Mouse (Mus musculus): ENCODE measurements around the gene Kcnj12. TPM values are rescaled to one million over a fixed set of nuclear protein-coding genes. Genes with fewer than 3 reads are reported as not detected.
A peak's percentile ranks its signal among the peaks of the same experiment; 100 is the strongest.

The Kcnj12 gene
- polyA plus RNA-seq, 1 experiment from 2014 or later: 0.93 TPM

GRCm38 (mm10) chr11:61040856-61041652 lies 18.7 kb downstream of the Kcnj12 start:
- H3K9me3 ChIP-seq (replicated peaks; ENCODE audit: control insufficient read depth, low read length): no peaks in the 10 kb centered on the region
- WGBS: 74% methylated on average over 11 of the region's 11 CpGs
- H3K27me3 ChIP-seq (ENCODE audit: control insufficient read depth, insufficient read depth, low read length): no peaks in the 10 kb centered on the region
- no peak overlapping the region for H3K9ac ChIP-seq (ENCODE audit: low read length)
- no peak overlapping the region for H3K4me3 ChIP-seq (replicated peaks; ENCODE audit: low read length)
- H3K27ac ChIP-seq (ENCODE audit: low read length): no peak overlapping the region
- H3K36me3 ChIP-seq (ENCODE audit: control insufficient read depth, insufficient read depth, low read length): no peaks in the 10 kb centered on the region
- no peak overlapping the region for H3K4me2 ChIP-seq (ENCODE audit: low read depth, low read length)
- H3K4me1 ChIP-seq (ENCODE audit: control insufficient read depth, insufficient read depth, low read length): peaks cover 8% of the 10 kb centered on the region
- no peak for ATAC-seq (ENCODE audit: insufficient read depth, low FRiP score)

DNA sequence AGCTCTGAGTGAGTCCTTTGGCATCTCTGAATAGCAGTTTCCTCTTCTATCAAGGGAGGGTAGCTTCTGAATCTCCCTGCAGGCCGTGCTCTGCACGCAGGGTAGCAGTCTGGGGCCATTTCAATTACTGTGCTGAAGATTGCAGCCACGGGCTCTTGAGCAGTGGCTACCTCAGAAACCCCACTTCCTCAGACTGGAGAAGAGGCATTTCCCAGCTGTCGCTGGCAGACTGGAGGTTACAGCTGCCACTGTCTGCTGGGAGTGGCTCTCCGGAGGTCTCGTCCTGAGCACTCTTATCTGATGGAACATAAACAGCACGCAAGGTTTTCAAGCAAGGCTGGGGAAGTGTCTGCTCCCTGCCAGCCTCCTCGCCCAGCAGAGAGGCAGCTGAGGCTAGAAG lies 20.2 kb downstream of the Kcnj12 start:
- Histone ChIP-seq H3K4me3 (replicated peaks; ENCODE audit: low read length) (no peak overlapping the region), H3K27me3 (ENCODE audit: control insufficient read depth, insufficient read depth, low read length) (no peaks in the 10 kb centered on the region), H3K36me3 (ENCODE audit: control insufficient read depth, insufficient read depth, low read length) (no peaks in the 10 kb centered on the region), H3K4me1 (ENCODE audit: control insufficient read depth, insufficient read depth, low read length) (peaks cover 8% of the 10 kb centered on the region), H3K9ac (ENCODE audit: low read length) (no peak overlapping the region; the same call in 1 of the 2 replicates), H3K4me2 (ENCODE audit: low read depth, low read length) (no peak overlapping the region), H3K27ac (ENCODE audit: low read length) (peak overlapping the region; percentile 16; the same call in 1 of the 2 replicates), H3K9me3 (replicated peaks; ENCODE audit: control insufficient read depth, low read length) (no peaks in the 10 kb centered on the region)
- WGBS: 8% methylated on average over 8 of the region's 8 CpGs
- no peak; the same call in 1 of the 2 replicates for ATAC-seq (ENCODE audit: insufficient read depth, low FRiP score)

DNA sequence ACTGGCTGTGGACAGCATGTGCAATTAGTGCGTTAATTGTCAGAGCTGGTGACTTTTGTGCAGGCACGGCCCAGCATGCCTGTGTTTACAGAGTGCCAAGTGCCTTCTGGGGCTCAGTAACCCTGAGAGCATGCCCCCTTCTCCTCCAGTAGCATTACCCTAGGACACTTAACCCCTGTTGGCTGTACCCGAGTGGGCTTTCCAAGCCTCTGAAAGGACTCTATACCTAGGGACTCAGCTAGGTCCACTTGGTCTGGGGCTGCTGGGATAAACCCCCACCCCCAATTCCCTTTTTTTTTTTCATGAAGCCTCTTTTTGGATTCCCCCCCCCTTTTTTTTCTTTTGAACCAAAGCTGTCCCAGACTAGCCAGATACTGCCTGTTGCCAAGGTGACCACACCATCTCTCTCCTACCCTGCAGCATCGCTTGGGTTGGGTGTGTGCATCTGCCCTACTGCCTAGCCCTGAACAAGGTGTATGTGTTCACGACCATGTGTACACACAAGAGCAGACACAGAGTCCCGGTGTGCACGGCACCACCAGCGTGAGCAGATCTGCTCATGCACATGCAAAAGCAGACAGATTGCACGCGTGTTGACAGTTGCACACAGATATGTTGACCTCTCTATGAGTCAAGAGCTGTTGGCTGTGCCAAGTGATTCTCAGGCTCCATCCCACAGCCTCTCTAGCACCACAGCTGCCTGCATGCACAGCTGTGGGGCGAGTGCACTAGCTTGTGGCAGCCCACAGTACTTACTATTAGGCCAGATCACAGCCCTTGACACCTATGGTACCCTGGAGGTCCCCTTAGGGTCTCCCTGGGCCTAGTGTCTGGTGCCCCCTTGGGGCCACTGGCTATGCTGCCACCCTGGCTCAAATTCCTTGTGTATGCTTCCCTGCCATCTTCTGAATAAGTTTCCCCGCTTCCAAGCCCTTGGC lies 21.0 kb downstream of the Kcnj12 start:
- no peak overlapping the region for H3K4me2 ChIP-seq (ENCODE audit: low read depth, low read length)
- H3K27me3 ChIP-seq (ENCODE audit: control insufficient read depth, insufficient read depth, low read length): no peaks in the 10 kb centered on the region
- WGBS: 66% methylated on average over 12 of the region's 12 CpGs
- no peaks in the 10 kb centered on the region for H3K36me3 ChIP-seq (ENCODE audit: control insufficient read depth, insufficient read depth, low read length)
- no peak for ATAC-seq (ENCODE audit: insufficient read depth, low FRiP score)
- no peak overlapping the region for H3K27ac ChIP-seq (ENCODE audit: low read length)
- no peak overlapping the region for H3K4me3 ChIP-seq (replicated peaks; ENCODE audit: low read length)
- no peak overlapping the region; the same call in 1 of the 2 replicates for H3K9ac ChIP-seq (ENCODE audit: low read length)
- no peaks in the 10 kb centered on the region for H3K9me3 ChIP-seq (replicated peaks; ENCODE audit: control insufficient read depth, low read length)
- peaks cover 8% of the 10 kb centered on the region for H3K4me1 ChIP-seq (ENCODE audit: control insufficient read depth, insufficient read depth, low read length)

DNA sequence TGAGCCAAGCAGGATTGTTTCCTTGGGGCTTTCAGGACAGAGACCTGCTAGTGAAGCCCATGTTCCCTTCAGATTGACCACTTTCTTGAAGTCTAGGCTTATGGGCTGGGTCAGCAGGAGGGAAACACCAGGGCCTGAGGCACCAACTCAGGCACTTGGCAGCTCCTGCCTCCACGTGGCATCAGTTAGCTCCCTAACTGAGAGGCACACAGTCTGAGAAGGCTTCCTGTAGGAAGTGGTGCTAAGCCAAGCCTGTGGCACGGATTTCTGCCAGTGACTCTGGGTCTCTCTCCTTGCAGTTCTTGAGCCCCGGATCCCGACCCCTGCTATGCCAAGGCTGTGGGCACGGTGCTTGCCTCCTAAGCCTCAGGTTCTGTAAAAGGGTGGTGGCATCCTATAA lies 22.4 kb downstream of the Kcnj12 start:
- Histone ChIP-seq H3K4me3 (replicated peaks; ENCODE audit: low read length) (no peak overlapping the region), H3K27me3 (ENCODE audit: control insufficient read depth, insufficient read depth, low read length) (no peaks in the 10 kb centered on the region), H3K9me3 (replicated peaks; ENCODE audit: control insufficient read depth, low read length) (no peaks in the 10 kb centered on the region), H3K4me1 (ENCODE audit: control insufficient read depth, insufficient read depth, low read length) (peaks cover 8% of the 10 kb centered on the region), H3K9ac (ENCODE audit: low read length) (no peak overlapping the region), H3K4me2 (ENCODE audit: low read depth, low read length) (no peak overlapping the region), H3K36me3 (ENCODE audit: control insufficient read depth, insufficient read depth, low read length) (no peaks in the 10 kb centered on the region), H3K27ac (ENCODE audit: low read length) (no peak overlapping the region)
- no peak for ATAC-seq (ENCODE audit: insufficient read depth, low FRiP score)
- WGBS: 85% methylated on average over 5 of the region's 5 CpGs

DNA sequence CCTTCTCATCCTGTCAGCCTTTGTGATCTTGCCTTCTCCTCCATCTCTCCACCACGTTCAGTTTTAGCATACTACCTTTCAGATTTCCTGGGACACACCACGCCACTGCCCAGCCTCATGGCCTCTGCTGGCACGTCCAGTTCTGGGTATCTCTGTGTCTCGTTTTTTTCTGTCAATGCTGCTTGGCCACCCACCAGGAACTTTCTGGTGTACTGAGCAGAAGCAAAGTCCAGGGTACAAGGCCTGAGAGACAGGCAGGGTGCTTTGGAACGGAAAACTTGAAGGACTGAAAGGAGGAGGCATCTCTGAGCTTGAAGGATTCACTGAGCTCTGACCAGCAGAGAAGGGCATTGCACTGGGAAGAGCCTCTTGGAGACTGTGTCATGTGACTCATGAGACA lies 25.1 kb downstream of the Kcnj12 start:
- no peak for ATAC-seq (ENCODE audit: insufficient read depth, low FRiP score)
- Histone ChIP-seq H3K27me3 (ENCODE audit: control insufficient read depth, insufficient read depth, low read length) (no peaks in the 10 kb centered on the region), H3K4me2 (ENCODE audit: low read depth, low read length) (no peak overlapping the region), H3K27ac (ENCODE audit: low read length) (no peak overlapping the region), H3K4me1 (ENCODE audit: control insufficient read depth, insufficient read depth, low read length) (peaks cover 6% of the 10 kb centered on the region), H3K9me3 (replicated peaks; ENCODE audit: control insufficient read depth, low read length) (no peaks in the 10 kb centered on the region), H3K36me3 (ENCODE audit: control insufficient read depth, insufficient read depth, low read length) (no peaks in the 10 kb centered on the region), H3K9ac (ENCODE audit: low read length) (no peak overlapping the region), H3K4me3 (replicated peaks; ENCODE audit: low read length) (no peak overlapping the region)
- 72% methylated on average over 5 of the region's 5 CpGs for WGBS

- no peak overlapping the region for H3K4me2 ChIP-seq (ENCODE audit: low read depth, low read length)
- H3K4me3 ChIP-seq (replicated peaks; ENCODE audit: low read length): no peak overlapping the region
- H3K27ac ChIP-seq (ENCODE audit: low read length): no peak overlapping the region
- WGBS: 31% methylated on average over 8 of the region's 8 CpGs
- no peak overlapping the region for H3K9ac ChIP-seq (ENCODE audit: low read length)
- ATAC-seq (ENCODE audit: insufficient read depth, low FRiP score): no peak
- H3K36me3 ChIP-seq (ENCODE audit: control insufficient read depth, insufficient read depth, low read length): no peaks in the 10 kb centered on the region
- no peaks in the 10 kb centered on the region for H3K4me1 ChIP-seq (ENCODE audit: control insufficient read depth, insufficient read depth, low read length)
- H3K9me3 ChIP-seq (replicated peaks; ENCODE audit: control insufficient read depth, low read length): no peaks in the 10 kb centered on the region
- H3K27me3 ChIP-seq (ENCODE audit: control insufficient read depth, insufficient read depth, low read length): no peaks in the 10 kb centered on the region
These were observed 28.8 kb downstream of the Kcnj12 start for GRCm38 (mm10) chr11:61051151-61051550.

DNA sequence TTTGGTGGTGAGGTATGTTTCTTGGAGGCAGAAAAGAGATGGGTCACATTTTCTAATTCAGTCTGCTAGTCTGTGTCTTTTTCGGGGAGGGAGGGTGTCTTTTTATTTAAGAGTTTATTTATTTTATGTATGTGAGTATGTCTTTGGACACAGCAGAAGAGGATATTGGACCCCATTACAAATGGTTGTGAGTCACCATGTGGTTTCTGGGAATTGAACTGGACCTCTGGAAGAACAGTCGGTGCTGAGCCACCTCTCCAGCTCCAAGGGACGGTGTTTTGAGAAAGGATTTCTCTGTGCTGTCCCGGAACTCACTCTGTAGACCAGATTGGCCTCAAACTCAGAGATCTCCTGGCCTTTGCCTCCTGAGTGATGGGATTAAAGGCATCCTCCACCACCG lies 34.5 kb downstream of the Kcnj12 start:
- Histone ChIP-seq H3K4me3 (replicated peaks; ENCODE audit: low read length) (no peak overlapping the region), H3K4me1 (ENCODE audit: control insufficient read depth, insufficient read depth, low read length) (no peaks in the 10 kb centered on the region), H3K27ac (ENCODE audit: low read length) (no peak overlapping the region), H3K27me3 (ENCODE audit: control insufficient read depth, insufficient read depth, low read length) (no peaks in the 10 kb centered on the region), H3K36me3 (ENCODE audit: control insufficient read depth, insufficient read depth, low read length) (no peaks in the 10 kb centered on the region), H3K4me2 (ENCODE audit: low read depth, low read length) (no peak overlapping the region), H3K9ac (ENCODE audit: low read length) (no peak overlapping the region), H3K9me3 (replicated peaks; ENCODE audit: control insufficient read depth, low read length) (no peaks in the 10 kb centered on the region)
- no peak for ATAC-seq (ENCODE audit: insufficient read depth, low FRiP score)
- 65% methylated on average over 5 of the region's 5 CpGs for WGBS

DNA sequence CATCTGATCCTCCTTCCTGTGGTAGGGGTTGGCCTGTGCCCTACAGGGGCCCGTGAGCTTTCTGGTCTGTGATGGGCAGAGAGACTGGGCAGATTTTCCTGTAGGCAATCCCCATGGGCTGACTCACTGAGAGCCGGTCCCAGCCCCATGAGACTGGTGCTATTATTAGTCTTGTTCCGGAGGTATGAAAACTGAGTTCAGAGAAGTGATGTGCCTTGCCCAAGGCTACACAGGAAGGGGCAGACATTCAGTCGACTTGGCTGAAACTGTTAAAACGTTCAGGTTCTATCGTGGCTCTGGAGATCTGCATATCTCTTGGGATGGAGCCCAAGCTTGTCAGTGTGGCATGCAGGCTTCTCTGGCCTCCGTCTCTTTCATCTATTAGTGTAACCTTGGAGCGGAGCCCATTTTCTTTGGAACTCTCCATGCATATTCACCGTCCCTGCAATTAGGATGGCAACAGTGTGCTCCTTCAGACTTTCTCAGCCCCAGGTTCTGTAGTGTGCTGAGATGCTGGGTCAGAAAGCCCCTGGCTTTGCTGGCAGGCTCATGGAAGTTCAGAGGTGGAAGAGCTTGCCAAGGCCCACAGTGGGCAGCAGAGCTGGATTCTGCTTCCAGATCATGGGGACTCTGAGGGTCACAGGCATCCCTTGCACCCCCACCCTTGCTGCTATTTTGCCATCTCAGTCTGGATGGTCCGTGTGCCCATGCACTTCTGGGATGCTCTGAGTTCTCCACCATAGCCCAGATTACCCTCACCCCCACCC lies 37.5 kb downstream of the Kcnj12 start:
- no peaks in the 10 kb centered on the region for H3K36me3 ChIP-seq (ENCODE audit: control insufficient read depth, insufficient read depth, low read length)
- WGBS: 61% methylated on average over 10 of the region's 10 CpGs
- H3K27me3 ChIP-seq (ENCODE audit: control insufficient read depth, insufficient read depth, low read length): no peaks in the 10 kb centered on the region
- no peaks in the 10 kb centered on the region for H3K4me1 ChIP-seq (ENCODE audit: control insufficient read depth, insufficient read depth, low read length)
- H3K9me3 ChIP-seq (replicated peaks; ENCODE audit: control insufficient read depth, low read length): no peaks in the 10 kb centered on the region
- H3K4me2 ChIP-seq (ENCODE audit: low read depth, low read length): no peak overlapping the region
- no peak overlapping the region for H3K27ac ChIP-seq (ENCODE audit: low read length)
- ATAC-seq (ENCODE audit: insufficient read depth, low FRiP score): peak; percentile 29; the same call in 1 of the 2 replicates
- no peak overlapping the region for H3K9ac ChIP-seq (ENCODE audit: low read length)
- H3K4me3 ChIP-seq (replicated peaks; ENCODE audit: low read length): no peak overlapping the region
